In the genomic region with DNA sequence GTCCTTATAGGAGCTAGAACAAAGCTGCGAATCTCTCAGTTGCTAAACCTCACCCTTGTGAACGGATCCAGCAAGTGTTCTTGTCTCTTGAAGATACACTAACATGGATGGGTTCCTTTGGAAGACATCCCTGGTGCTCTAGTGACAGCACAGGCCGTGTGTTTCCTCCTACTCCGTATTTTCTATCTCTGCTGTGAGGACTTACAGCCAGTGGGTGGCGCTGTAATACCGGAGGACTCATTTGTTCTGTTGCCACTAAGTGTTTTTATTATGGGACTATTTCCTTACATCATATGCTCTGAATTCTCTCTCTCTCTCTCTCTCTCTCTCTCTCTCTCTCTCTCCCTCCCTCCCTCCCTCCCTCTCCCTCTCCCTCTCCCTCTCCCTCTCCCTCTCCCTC, we compare ENCODE assay signal across 9 mouse cellular contexts. TPM values are rescaled to one million over a fixed set of nuclear protein-coding genes. Genes with fewer than 3 reads are reported as not detected.
A peak's percentile ranks its signal among the peaks of the same experiment; 100 is the strongest.
DNase-seq lines count a peak whose midpoint lies in the region; ATAC-seq and TF ChIP-seq lines count a peak whose summit lies in the region.
"Had no signal": no experiment of that assay in that cellular context is flagged by ENCODE, and none has a peak within 500 bp of the region (broad histone marks: within the 10 kb centered on the region; RNA-seq: fewer than 3 reads in every experiment).

No protein-coding gene starts in this region.

- H3K4me2 ChIP-seq in lung, embryonic 14.5 days = no peak overlapping the region
- H3K4me2 ChIP-seq: limb, embryonic 12.5 days had no signal

- ATAC-seq in lung, embryonic 14.5 days (ENCODE audit: insufficient read depth) = peak; percentile 52; the same call in 1 of the 2 replicates
- ATAC-seq in inflammation-experienced regulatory T-cells, adult 6 months = no peak

- peaks cover 10% of the 10 kb centered on the region for H3K4me1 ChIP-seq in E14TG2a.4 (replicated peaks; ENCODE audit: low read depth, low read length)
- no peaks in the 10 kb centered on the region for H3K4me1 ChIP-seq in lung, embryonic 14.5 days (ENCODE audit: insufficient read depth)
- H3K4me1 ChIP-seq: limb, embryonic 12.5 days had no signal

- H3K9me3 ChIP-seq in E14TG2a.4 (ENCODE audit: low read length) = peaks cover 3% of the 10 kb centered on the region
- H3K9me3 ChIP-seq in lung, embryonic 14.5 days (ENCODE audit: low read depth, low read length) = no peaks in the 10 kb centered on the region
- H3K9me3 ChIP-seq: limb, embryonic 12.5 days had no signal

- H3K27me3 ChIP-seq in E14TG2a.4 (ENCODE audit: insufficient read depth, low read length) = no peaks in the 10 kb centered on the region
- H3K27me3 ChIP-seq in lung, embryonic 14.5 days (ENCODE audit: insufficient read depth, low read length) = no peaks in the 10 kb centered on the region
- H3K27me3 ChIP-seq: limb, embryonic 12.5 days had no signal

- peak; percentile 84 for TF ChIP-seq CTCF in E14TG2a.4 (conservative IDR thresholded peaks at IDR 0.05; ENCODE audit: low read length)
- peak; percentile 81 for TF ChIP-seq CTCF in lung, embryonic 14.5 days (IDR thresholded peaks at IDR 0.05; ENCODE audit: low read depth)

- H3K9ac ChIP-seq in lung, embryonic 14.5 days = no peak overlapping the region
- H3K9ac ChIP-seq: limb, embryonic 12.5 days had no signal

- 21% methylated on average over 6 of the region's 6 CpGs for WGBS in lung, embryonic 14.5 days

- peaks cover 85% of the 10 kb centered on the region for H3K36me3 ChIP-seq in E14TG2a.4 (ENCODE audit: insufficient read depth, low read length)
- no peaks in the 10 kb centered on the region for H3K36me3 ChIP-seq in lung, embryonic 14.5 days (ENCODE audit: insufficient read depth)
- H3K36me3 ChIP-seq: limb, embryonic 12.5 days had no signal

- peak; percentile 78 to 93 for DNase-seq in adrenal gland, adult (ENCODE audit: inconsistent age in 2 of 2, low spot score in 1 of 2)
- peak; percentile 82 for DNase-seq in embryo, embryonic 10.5 days (ENCODE audit: low spot score)
- peak; percentile 24 for DNase-seq in gastrocnemius, postnatal 25 days
- peak; percentile 80 to 82 for DNase-seq in kidney, postnatal 4 days
- peak; percentile 85 for DNase-seq in lung, embryonic 14.5 days
- peak; percentile 84 for DNase-seq in retina, embryonic 14.5 days (ENCODE audit: low spot score)

- H3K4me3 ChIP-seq in E14TG2a.4 (replicated peaks; ENCODE audit: low read length) = no peak overlapping the region
- H3K4me3 ChIP-seq in lung, embryonic 14.5 days (ENCODE audit: low read depth, low read length) = no peak overlapping the region
- H3K4me3 ChIP-seq: limb, embryonic 12.5 days had no signal

- H3K27ac ChIP-seq in lung, embryonic 14.5 days (ENCODE audit: low read depth) = no peak overlapping the region
- H3K27ac ChIP-seq: limb, embryonic 12.5 days had no signal

RNA-seq across cellular contexts. Expression of a gene that starts 44.9 kb away (rescaled TPM):
- total RNA-seq in gastrocnemius, postnatal 25 days (2021) = 1 to 10 TPM; 3.7 to 4.2 TPM
- 8.9 and 11.5 TPM in 2 replicates for polyA plus RNA-seq in lung, embryonic 14.5 days (2014; fragmentation: Nextera tagmentation; extraction: Ambion mirVana)
- 10 to 100 TPM; 11.5 to 44.9 (median 39.7) TPM for polyA plus RNA-seq in inflammation-experienced regulatory T-cells, adult 6 months (2017; shearing (Covaris generic))

Comparison
In these comparisons a context has a peak if more than half of its experiments do, and no peak if none do; other contexts are left out.
1. DNase-seq: peak in every context shown above with its lines; median percentile 86 in adrenal gland, adult; 85 in lung, embryonic 14.5 days; 84 in retina, embryonic 14.5 days; 82 in embryo, embryonic 10.5 days; 81 in kidney, postnatal 4 days; 24 in gastrocnemius, postnatal 25 days.